ENCODE assay signal across 24 mouse cellular contexts in the genomic region with DNA sequence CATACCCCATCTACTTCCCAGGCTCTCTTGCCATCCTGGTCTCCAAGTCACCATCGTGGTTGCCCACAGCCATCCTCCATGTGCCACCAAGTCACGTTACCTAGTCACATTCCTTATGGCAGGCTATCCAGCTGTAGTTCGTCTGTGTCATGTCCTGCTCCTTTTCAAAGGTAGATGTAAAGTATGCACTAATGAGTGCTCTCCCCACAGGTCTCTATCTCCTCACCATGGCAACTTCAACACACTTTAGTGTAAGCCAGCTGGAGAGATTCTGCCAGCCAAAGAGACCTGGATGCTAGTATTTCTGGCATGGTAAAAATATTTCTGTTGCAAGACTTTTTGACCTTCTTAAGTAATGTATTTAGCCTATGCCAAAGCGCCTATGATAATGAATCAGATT. TPM values are rescaled to one million over a fixed set of nuclear protein-coding genes. Genes with fewer than 3 reads are reported as not detected.
DNase-seq lines count a peak whose midpoint lies in the region; ATAC-seq and TF ChIP-seq lines count a peak whose summit lies in the region.
"Had no signal": no experiment of that assay in that cellular context is flagged by ENCODE, and none has a peak within 500 bp of the region (broad histone marks: within the 10 kb centered on the region; RNA-seq: fewer than 3 reads in every experiment).

No protein-coding gene starts in this region.

- H3K4me3 ChIP-seq in forebrain, postnatal 0 days (ENCODE audit: low read depth, low read length) = no peak overlapping the region
- no peak overlapping the region for H3K4me3 ChIP-seq in forebrain, embryonic 10.5 days
- no peak overlapping the region for H3K4me3 ChIP-seq in heart, embryonic 10.5 days
- H3K4me3 ChIP-seq in heart, embryonic 11.5 days (ENCODE audit: low read depth, low read length) = no peak overlapping the region
- no peak overlapping the region for H3K4me3 ChIP-seq in heart, embryonic 16.5 days (ENCODE audit: low read length)
- H3K4me3 ChIP-seq in heart, adult 2 months = no peak overlapping the region

- H3K27ac ChIP-seq in forebrain, postnatal 0 days (ENCODE audit: low read depth, low read length) = no peak overlapping the region
- H3K27ac ChIP-seq in forebrain, embryonic 10.5 days = no peak overlapping the region
- no peak overlapping the region for H3K27ac ChIP-seq in heart, embryonic 10.5 days
- H3K27ac ChIP-seq in heart, embryonic 11.5 days (ENCODE audit: low read depth, low read length) = no peak overlapping the region
- H3K27ac ChIP-seq in heart, embryonic 16.5 days (ENCODE audit: low read length) = no peak overlapping the region
- H3K27ac ChIP-seq in heart, adult 2 months = no peak overlapping the region

- ATAC-seq in forebrain, postnatal 0 days = no peak
- ATAC-seq in heart, embryonic 11.5 days (replicated peaks; ENCODE audit: insufficient number of reproducible peaks, low FRiP score, low TSS enrichment) = peak; percentile 67; the same call in 1 of the 2 replicates
- 0 out of 2 replicates have a peak, but pooled peaks have one; percentile 28 for ATAC-seq in heart, embryonic 16.5 days (replicated peaks; ENCODE audit: extremely low read depth, insufficient read depth, low FRiP score)
- ATAC-seq: activated CD4-positive, CD25-positive, alpha-beta regulatory T cell, adult 4 months; CD4-positive, CD25-positive, alpha-beta regulatory T cell, adult 4 months; Patski had no signal

- H3K79me2 ChIP-seq in heart, adult 2 months (replicated peaks; ENCODE audit: control insufficient read depth, insufficient read depth, low read length) = no peaks in the 10 kb centered on the region

- no peak for TF ChIP-seq CTCF in forebrain, postnatal 0 days (IDR thresholded peaks at IDR 0.05; ENCODE audit: low read depth)
- no peak for TF ChIP-seq CTCF in heart, adult 2 months (IDR thresholded peaks at IDR 0.05)

- no peaks in the 10 kb centered on the region for H3K36me3 ChIP-seq in forebrain, postnatal 0 days (ENCODE audit: insufficient read depth)
- no peaks in the 10 kb centered on the region for H3K36me3 ChIP-seq in forebrain, embryonic 10.5 days (replicated peaks)
- H3K36me3 ChIP-seq in heart, embryonic 10.5 days = no peaks in the 10 kb centered on the region
- H3K36me3 ChIP-seq in heart, embryonic 11.5 days (ENCODE audit: control insufficient read depth, insufficient read depth, low read length) = no peaks in the 10 kb centered on the region
- no peaks in the 10 kb centered on the region for H3K36me3 ChIP-seq in heart, embryonic 16.5 days (ENCODE audit: control insufficient read depth, insufficient read depth)
- H3K36me3 ChIP-seq in heart, adult 2 months (ENCODE audit: control insufficient read depth, insufficient read depth, low read length) = no peaks in the 10 kb centered on the region
- H3K36me3 ChIP-seq: G1E had no signal

- no peak overlapping the region for H3K4me2 ChIP-seq in forebrain, postnatal 0 days (ENCODE audit: low read depth)
- H3K4me2 ChIP-seq in heart, embryonic 11.5 days = no peak overlapping the region
- no peak overlapping the region for H3K4me2 ChIP-seq in heart, embryonic 16.5 days (ENCODE audit: low read depth, low read length)

- H3K9ac ChIP-seq in forebrain, postnatal 0 days = no peak overlapping the region
- no peak overlapping the region for H3K9ac ChIP-seq in heart, embryonic 11.5 days (ENCODE audit: low read depth, low read length)
- no peak overlapping the region for H3K9ac ChIP-seq in heart, embryonic 16.5 days (ENCODE audit: low read length)
- H3K9ac ChIP-seq in heart, adult 2 months (ENCODE audit: low read depth, low read length) = no peak overlapping the region

- no peak for TF ChIP-seq EP300 in heart, adult 2 months (IDR thresholded peaks at IDR 0.05; ENCODE audit: insufficient read depth, low read depth, low read length)

- 73% methylated on average over 4 of the region's 4 CpGs for WGBS in forebrain, postnatal 0 days
- WGBS in forebrain, embryonic 10.5 days = 79% methylated on average over 4 of the region's 4 CpGs
- WGBS in heart, embryonic 10.5 days = 49% methylated on average over 4 of the region's 4 CpGs
- WGBS in heart, embryonic 11.5 days (ENCODE audit: insufficient replicate concordance) = 46% methylated on average over 4 of the region's 4 CpGs
- WGBS in heart, embryonic 16.5 days = 50% methylated on average over 4 of the region's 4 CpGs
- WGBS in heart, adult 2 months = 50% methylated on average over 4 of the region's 4 CpGs

- peak; percentile 2 for DNase-seq in forebrain, postnatal 0 days
- no peak for DNase-seq in forebrain, embryonic 10.5 days (ENCODE audit: extremely low spot score, low spot score)
- peak; percentile 85 for DNase-seq in heart, adult 11 months
- no peak for DNase-seq in heart, embryonic 10.5 days (ENCODE audit: low spot score)
- DNase-seq in heart, postnatal 14 days = no peak
- DNase-seq in heart, adult 2 months = no peak
- DNase-seq: adrenal gland, adult 2 months; adrenal gland, adult 8-10 months; adrenal gland, postnatal 10 days; adrenal gland, postnatal 14 days; adrenal gland, postnatal 25 days; adrenal gland, postnatal 36 days; B cell, adult 2 months; cerebellum, adult 11 months; cerebellum, adult 11-12 months had no signal

- H3K27me3 ChIP-seq in forebrain, postnatal 0 days (ENCODE audit: insufficient read depth, low read length) = no peaks in the 10 kb centered on the region
- no peaks in the 10 kb centered on the region for H3K27me3 ChIP-seq in forebrain, embryonic 10.5 days (ENCODE audit: poor library complexity, severe bottlenecking)
- H3K27me3 ChIP-seq in heart, embryonic 10.5 days (ENCODE audit: insufficient read depth, poor library complexity, severe bottlenecking) = no peaks in the 10 kb centered on the region
- no peaks in the 10 kb centered on the region for H3K27me3 ChIP-seq in heart, embryonic 11.5 days (ENCODE audit: control insufficient read depth, insufficient read depth, low read length)
- H3K27me3 ChIP-seq in heart, embryonic 16.5 days (ENCODE audit: control insufficient read depth, insufficient read depth, low read length) = no peaks in the 10 kb centered on the region
- no peaks in the 10 kb centered on the region for H3K27me3 ChIP-seq in heart, adult 2 months (ENCODE audit: control insufficient read depth, insufficient read depth, low read length)
- H3K27me3 ChIP-seq: CH12.LX, Patski had no signal

- no peak for TF ChIP-seq POLR2A in heart, adult 2 months (IDR thresholded peaks at IDR 0.05; ENCODE audit: insufficient read depth, low read depth, low read length)

- intact Hi-C loops in heart, postnatal 14 days (cut with DNase I) = no loop called here
- intact Hi-C loops in heart, adult 2 months (cut with DNase I) = no loop called here

- no peaks in the 10 kb centered on the region for H3K4me1 ChIP-seq in forebrain, postnatal 0 days (ENCODE audit: insufficient read depth)
- no peaks in the 10 kb centered on the region for H3K4me1 ChIP-seq in forebrain, embryonic 10.5 days
- H3K4me1 ChIP-seq in heart, embryonic 10.5 days = 0 out of 2 replicates have a peak, but pooled peaks cover 3% of the 10 kb centered on the region
- H3K4me1 ChIP-seq in heart, embryonic 11.5 days (ENCODE audit: control insufficient read depth, insufficient read depth, low read length) = peaks cover 4% of the 10 kb centered on the region; the same call in 1 of the 2 replicates
- H3K4me1 ChIP-seq in heart, embryonic 16.5 days (ENCODE audit: control insufficient read depth, insufficient read depth, low read length) = no peaks in the 10 kb centered on the region
- no peaks in the 10 kb centered on the region for H3K4me1 ChIP-seq in heart, adult 2 months (ENCODE audit: control insufficient read depth, insufficient read depth, low read length)

- H3K9me3 ChIP-seq in forebrain, postnatal 0 days (ENCODE audit: low read length) = no peaks in the 10 kb centered on the region
- H3K9me3 ChIP-seq in forebrain, embryonic 10.5 days = no peaks in the 10 kb centered on the region
- H3K9me3 ChIP-seq in heart, embryonic 10.5 days = no peaks in the 10 kb centered on the region
- H3K9me3 ChIP-seq in heart, embryonic 11.5 days (replicated peaks; ENCODE audit: control insufficient read depth, low read length) = no peaks in the 10 kb centered on the region
- H3K9me3 ChIP-seq in heart, embryonic 16.5 days (replicated peaks; ENCODE audit: control insufficient read depth, low read length) = no peaks in the 10 kb centered on the region
- H3K9me3 ChIP-seq: G1E had no signal

RNA-seq across cellular contexts. Expression of a gene that starts 30.5 kb away (rescaled TPM):
- 0.08 and 0.10 TPM in 2 replicates for total RNA-seq in forebrain, postnatal 0 days (2014; rRNA removed)
- 0.04 and 0.18 TPM in 2 replicates for polyA plus RNA-seq in forebrain, postnatal 0 days (2015; fragmentation: Nextera tagmentation; extraction: Ambion mirVana)
- polyA plus RNA-seq in forebrain, embryonic 10.5 days (2016; fragmentation: Nextera tagmentation; extraction: Ambion mirVana) = 0.38 and 0.45 TPM in 2 replicates
- polyA plus RNA-seq in heart, embryonic 10.5 days (2016; fragmentation: Nextera tagmentation; extraction: Ambion mirVana) = 0.64 and 0.78 TPM in 2 replicates
- 0.80 and 0.84 TPM in 2 replicates for polyA plus RNA-seq in heart, embryonic 11.5 days (2014; fragmentation: Nextera tagmentation; extraction: Ambion mirVana)
- total RNA-seq in heart, postnatal 14 days (2021) = under 1 TPM; 0.20 to 0.36 TPM
- 0.62 and 0.67 TPM in 2 replicates for polyA plus RNA-seq in heart, embryonic 16.5 days (2015; fragmentation: Nextera tagmentation; extraction: Ambion mirVana)
- total RNA-seq in heart, adult 2 months (2021) = under 1 TPM in 1 of 2 experiments, not detected in 1; 0.34 TPM
- not detected in 2 replicates for polyA plus RNA-seq in heart, adult 2 months (2012; rRNA removed)
- total RNA-seq: MEL had no signal
- polyA plus RNA-seq: activated CD4-positive, CD25-positive, alpha-beta regulatory T cell, adult 4 months; adrenal gland, adult 2 months; C2C12; CD4-positive, CD25-positive, alpha-beta regulatory T cell, adult 4 months; G1E; Patski had no signal

Comparison
In these comparisons a context has a peak if more than half of its experiments do, and no peak if none do; other contexts are left out.
1. DNase-seq: peak in forebrain, postnatal 0 days (single experiment) and heart, adult 11 months (single experiment); none in forebrain, embryonic 10.5 days (single experiment), heart, embryonic 10.5 days (single experiment), heart, postnatal 14 days (0 of 2) and heart, adult 2 months (0 of 2).